Mouse (Mus musculus): Measurements from ENCODE around the gene Btbd35f17. TPM values are rescaled to one million over a fixed set of nuclear protein-coding genes. Genes with fewer than 3 reads are reported as not detected.

Btbd35f17 gene
- not detected in 2 replicates for polyA plus RNA-seq (2015; fragmentation: Nextera tagmentation; extraction: Ambion mirVana)

DNA sequence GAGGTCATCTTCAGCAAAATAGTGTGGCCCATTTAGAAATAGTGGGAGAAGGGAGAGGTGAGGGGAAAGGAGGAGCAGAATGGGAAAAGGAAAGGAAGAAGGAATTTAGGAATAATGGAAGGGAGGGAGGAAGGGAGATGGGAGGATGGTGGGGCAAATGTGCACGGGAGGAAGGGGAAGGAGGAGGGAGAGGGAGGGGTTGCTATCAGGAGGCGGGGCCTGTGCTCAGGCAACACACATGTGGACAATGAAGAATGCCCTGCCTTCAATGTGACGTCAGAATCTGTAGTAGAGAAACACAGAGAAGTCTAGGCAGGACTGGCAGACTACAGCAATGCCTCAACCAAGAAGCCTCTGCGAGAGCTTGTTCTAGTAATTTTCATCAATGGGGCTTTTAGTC lies at the start of gene Btbd35f17:
Gene Btbd35f17 (plus strand): TSS at position 301 of the 400 bp plus-strand sequence.

Other genes with a start within 250 kb of the Btbd35f17 start
- gene Btbd35f28, start 174.1 kb upstream of the Btbd35f17 start, polyA plus RNA-seq (2015; fragmentation: Nextera tagmentation; extraction: Ambion mirVana), result not detected in 2 replicates
- gene Btbd35f20, start 79.4 kb upstream of the Btbd35f17 start, polyA plus RNA-seq (2015; fragmentation: Nextera tagmentation; extraction: Ambion mirVana), result not detected in 2 replicates

All from neural tube, postnatal 0 days (tissue).